Mouse (Mus musculus) forebrain, embryonic 12.5 days (tissue): Measurements from ENCODE around the gene 4930519P11Rik. TPM values are rescaled to one million over a fixed set of nuclear protein-coding genes. Genes with fewer than 3 reads are reported as not detected.

Experiments used
- ATAC-seq: fragments of 200-750 bp; cut with Nextera tagmentation; 2 replicates; pipeline ENCODE4 v1.8.0; 2017; ENCODE audit warnings: moderate TSS enrichment; ENCODE audit not compliant: low FRiP score
- H3K27ac ChIP-seq: fragments of 300-500 bp; sonication (generic); 2 replicates; pipeline ENCODE4 v1.5.1; 2016; ENCODE audit warnings: mild to moderate bottlenecking
- H3K27me3 ChIP-seq: fragments of 300-500 bp; sonication (generic); 2 replicates; pipeline ENCODE4 v1.6.1; 2016; ENCODE audit warnings: mild to moderate bottlenecking
- H3K36me3 ChIP-seq: fragments of 300-500 bp; sonication (generic); replicated peaks from 2 replicates; pipeline ENCODE4 v1.6.1; 2016; ENCODE audit warnings: mild to moderate bottlenecking
- H3K4me1 ChIP-seq: fragments of 300-500 bp; sonication (generic); 2 replicates; pipeline ENCODE4 v1.6.1; 2016
- H3K4me2 ChIP-seq: fragments of 300-500 bp; sonication (generic); 2 replicates; pipeline ENCODE4 v1.6.1; 2016; ENCODE audit warnings: mild to moderate bottlenecking, moderate library complexity
- H3K4me3 ChIP-seq: fragments of 300-500 bp; sonication (generic); replicated peaks from 2 replicates; pipeline ENCODE4 v1.5.1; 2016; ENCODE audit warnings: mild to moderate bottlenecking
- H3K9ac ChIP-seq: fragments of 300-500 bp; sonication (generic); 2 replicates; pipeline ENCODE4 v1.6.1; 2016; ENCODE audit warnings: mild to moderate bottlenecking
- H3K9me3 ChIP-seq: fragments of 300-500 bp; sonication (generic); 2 replicates; pipeline ENCODE4 v1.6.1; 2016
- WGBS: fragments of 180-500 bp; shearing (Covaris S2); methylation state at CpG from one replicate; pipeline ENCODE4 v1.1.7; 2016; 5-methylcytosine and 5-hydroxymethylcytosine counted together
- polyA plus RNA-seq: library from polyadenylated mRNA; unstranded; fragments of >200 nt; fragmentation: Nextera tagmentation; extraction: Ambion mirVana; gene quantifications from 2 replicates; pipeline ENCODE4 v1.2.1, GENCODE M21; 2016

Gene 4930519P11Rik
- polyA plus RNA-seq, 1 experiment from 2014 or later, result not detected

GRCm38 (mm10) chr2:154593025-154593424, 20.2 kb downstream of the 4930519P11Rik start:
- no peaks in the 10 kb centered on the region for H3K36me3 ChIP-seq

DNA sequence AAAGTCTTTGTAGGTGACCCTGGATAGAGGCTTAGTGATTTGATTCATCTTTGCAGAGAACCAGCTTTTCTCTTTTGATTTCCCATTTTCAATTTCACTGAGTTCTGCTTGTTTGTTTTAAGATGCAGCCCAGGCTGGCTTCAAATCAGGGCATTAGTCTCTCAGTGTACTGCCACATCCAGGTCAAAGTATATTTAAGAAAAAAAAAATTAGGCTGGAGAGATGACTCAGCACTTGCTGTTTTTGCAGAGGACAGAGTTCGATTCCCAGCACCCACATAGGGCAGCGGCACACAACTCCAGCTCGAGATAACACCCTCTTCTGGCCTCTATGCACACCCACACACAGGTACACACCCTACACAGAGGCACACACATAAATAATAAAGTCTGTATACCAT, 22.0 kb downstream of the 4930519P11Rik start:
- Histone ChIP-seq H3K4me3 (no peak overlapping the region), H3K9ac (no peak overlapping the region), H3K36me3 (no peaks in the 10 kb centered on the region; the same call in 1 of the 2 replicates), H3K4me2 (no peak overlapping the region), H3K9me3 (0 out of 2 replicates have a peak, but pooled peaks cover 4% of the 10 kb centered on the region), H3K27me3 (no peaks in the 10 kb centered on the region), H3K4me1 (no peaks in the 10 kb centered on the region), H3K27ac (no peak overlapping the region)
- no peak for ATAC-seq
- WGBS, result 80% methylated on average over 3 of the region's 3 CpGs

More at GRCm38 (mm10) chr2:154593025-154593424, 20.2 kb downstream of the 4930519P11Rik start:
- Histone ChIP-seq H3K27ac (no peak overlapping the region), H3K9ac (no peak overlapping the region), H3K4me2 (no peak overlapping the region), H3K9me3 (0 out of 2 replicates have a peak, but pooled peaks cover 4% of the 10 kb centered on the region), H3K4me1 (no peaks in the 10 kb centered on the region), H3K27me3 (no peaks in the 10 kb centered on the region), H3K4me3 (no peak overlapping the region)
- no peak for ATAC-seq
- WGBS, result 71% methylated on average over 3 of the region's 3 CpGs

DNA sequence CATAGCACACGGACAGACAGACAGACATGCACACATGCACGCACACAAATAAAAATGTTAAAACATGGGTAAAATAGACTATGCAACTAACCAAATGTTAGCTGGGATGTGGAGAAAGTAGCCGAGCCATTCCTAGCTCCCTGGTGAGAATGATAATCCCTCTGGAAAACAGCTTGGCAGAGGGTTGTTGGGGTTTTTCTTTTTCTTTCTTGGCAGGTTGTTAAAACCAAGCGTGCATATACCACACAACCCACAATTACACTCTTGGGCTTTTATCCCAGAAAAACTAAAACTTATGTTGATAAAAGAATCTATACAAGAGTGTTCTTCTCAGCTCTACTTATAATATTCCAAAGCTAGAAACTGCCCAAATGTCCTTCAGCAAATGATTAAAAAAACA, 24.2 kb downstream of the 4930519P11Rik start:
- peaks cover 13% of the 10 kb centered on the region for H3K4me1 ChIP-seq
- no peaks in the 10 kb centered on the region; the same call in 1 of the 2 replicates for H3K36me3 ChIP-seq
- no peak overlapping the region for H3K27ac ChIP-seq
- 79% methylated on average over 4 of the region's 4 CpGs for WGBS
- H3K27me3 ChIP-seq, result no peaks in the 10 kb centered on the region
- H3K9ac ChIP-seq, result no peak overlapping the region
- H3K9me3 ChIP-seq, result 0 out of 2 replicates have a peak, but pooled peaks cover 4% of the 10 kb centered on the region
- no peak overlapping the region for H3K4me3 ChIP-seq
- ATAC-seq, result no peak
- no peak overlapping the region for H3K4me2 ChIP-seq

DNA sequence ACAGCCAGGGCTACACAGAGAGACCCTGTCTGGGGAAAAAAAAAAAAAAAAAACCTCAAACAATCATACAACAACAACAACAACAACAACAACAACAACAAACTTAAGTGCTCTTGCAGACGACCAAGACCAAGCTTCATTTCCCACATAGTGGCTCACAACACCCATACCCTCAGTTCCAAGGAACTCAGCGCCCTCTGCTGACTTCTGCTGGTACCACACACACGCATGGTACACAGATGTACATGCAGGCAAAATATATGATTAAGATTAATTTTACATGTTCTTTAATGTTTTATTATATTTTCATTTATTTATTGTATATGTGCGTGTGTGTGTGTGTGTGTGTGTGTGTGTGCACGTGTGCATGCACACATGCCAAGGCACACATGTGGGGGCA, 26.8 kb downstream of the 4930519P11Rik start:
- Histone ChIP-seq H3K27ac (no peak overlapping the region), H3K36me3 (no peaks in the 10 kb centered on the region; the same call in 1 of the 2 replicates), H3K4me3 (no peak overlapping the region), H3K4me1 (peaks cover 16% of the 10 kb centered on the region), H3K4me2 (no peak overlapping the region), H3K9me3 (no peaks in the 10 kb centered on the region), H3K27me3 (0 out of 2 replicates have a peak, but pooled peaks cover 4% of the 10 kb centered on the region), H3K9ac (no peak overlapping the region)
- 0 out of 2 replicates have a peak, but pooled peaks have one; percentile 53 for ATAC-seq
- 74% methylated on average over 5 of the region's 5 CpGs for WGBS

- WGBS, result 71% methylated on average over 17 of the region's 17 CpGs
- Histone ChIP-seq H3K4me1 (peaks cover 16% of the 10 kb centered on the region), H3K4me2 (no peak overlapping the region), H3K27ac (peak overlapping the region; percentile 68), H3K9me3 (no peaks in the 10 kb centered on the region), H3K36me3 (no peaks in the 10 kb centered on the region; the same call in 1 of the 2 replicates), H3K4me3 (no peak overlapping the region), H3K9ac (no peak overlapping the region), H3K27me3 (0 out of 2 replicates have a peak, but pooled peaks cover 4% of the 10 kb centered on the region)
- no peak for ATAC-seq
Measured at GRCm38 (mm10) chr2:154584931-154585601, 28.2 kb downstream of the 4930519P11Rik start.

DNA sequence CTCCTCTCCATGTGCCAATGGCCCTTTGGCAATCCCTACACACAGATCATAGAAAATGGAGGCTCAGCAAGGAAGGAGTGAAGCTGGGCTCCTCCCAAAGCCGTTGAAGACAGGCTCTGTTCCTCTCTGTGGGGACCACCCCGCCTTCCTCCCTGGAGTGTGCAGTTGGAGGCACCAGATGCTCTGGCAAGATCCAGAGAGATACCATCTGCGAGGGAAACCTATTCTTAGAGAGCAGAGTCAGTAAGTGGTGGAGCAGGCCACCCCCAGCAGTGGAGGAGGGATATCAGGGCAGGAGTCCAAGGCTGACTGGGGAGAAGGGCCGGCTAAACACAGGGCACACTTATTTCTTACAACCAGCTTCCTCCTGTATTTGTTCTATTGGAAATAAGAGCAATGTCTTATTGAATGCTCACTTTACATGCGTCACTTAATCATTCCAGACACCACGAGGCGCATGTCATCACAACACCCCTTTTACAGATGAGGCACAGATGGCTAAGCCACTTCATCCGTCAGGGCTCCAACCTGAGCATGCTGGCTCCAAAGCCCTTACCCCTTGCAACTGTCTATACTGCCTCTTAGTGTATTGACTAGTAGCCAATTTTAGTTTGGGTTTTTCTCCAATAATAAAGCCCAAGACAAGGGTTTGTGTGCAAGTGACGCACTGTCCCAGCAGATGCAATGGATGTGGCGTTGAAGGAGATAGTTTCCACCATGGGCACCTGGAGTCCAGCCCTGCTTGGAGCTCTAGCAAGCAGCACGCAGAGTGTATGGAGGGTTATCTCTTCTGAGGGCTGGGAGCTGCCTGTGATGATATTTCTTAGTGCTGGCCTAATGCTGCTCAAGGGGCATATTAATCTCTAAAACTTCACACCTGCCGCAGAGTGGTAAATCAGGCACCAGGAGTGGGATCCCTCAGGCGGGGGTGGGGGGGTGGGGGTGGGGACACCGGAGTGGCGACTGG, 29.0 kb downstream of the 4930519P11Rik start:
- WGBS, result 63% methylated on average over 15 of the region's 15 CpGs
- Histone ChIP-seq H3K9me3 (no peaks in the 10 kb centered on the region), H3K4me2 (no peak overlapping the region), H3K36me3 (no peaks in the 10 kb centered on the region; the same call in 1 of the 2 replicates), H3K27me3 (0 out of 2 replicates have a peak, but pooled peaks cover 4% of the 10 kb centered on the region), H3K4me3 (no peak overlapping the region), H3K4me1 (peaks cover 16% of the 10 kb centered on the region), H3K9ac (no peak overlapping the region), H3K27ac (peak overlapping the region; percentile 68)
- ATAC-seq, result peak; percentile 79; the same call in 1 of the 2 replicates

- H3K4me1 ChIP-seq, result peaks cover 31% of the 10 kb centered on the region
- no peak overlapping the region for H3K9ac ChIP-seq
- H3K9me3 ChIP-seq, result no peaks in the 10 kb centered on the region
- H3K4me3 ChIP-seq, result no peak overlapping the region
- ATAC-seq, result no peak
- H3K4me2 ChIP-seq, result no peak overlapping the region
- WGBS, result 96% methylated on average over 1 of the region's 1 CpGs
- no peak overlapping the region for H3K27ac ChIP-seq
- no peaks in the 10 kb centered on the region; the same call in 1 of the 2 replicates for H3K36me3 ChIP-seq
- 0 out of 2 replicates have a peak, but pooled peaks cover 4% of the 10 kb centered on the region for H3K27me3 ChIP-seq
Measured at GRCm38 (mm10) chr2:154581421-154581820, 31.8 kb downstream of the 4930519P11Rik start.

GRCm38 (mm10) chr2:154580586-154580985, 32.7 kb downstream of the 4930519P11Rik start:
- Histone ChIP-seq H3K36me3 (no peaks in the 10 kb centered on the region), H3K27ac (no peak overlapping the region), H3K4me3 (no peak overlapping the region), H3K4me2 (no peak overlapping the region), H3K9me3 (no peaks in the 10 kb centered on the region), H3K9ac (no peak overlapping the region), H3K27me3 (0 out of 2 replicates have a peak, but pooled peaks cover 4% of the 10 kb centered on the region), H3K4me1 (peaks cover 33% of the 10 kb centered on the region)
- WGBS, result 90% methylated on average over 8 of the region's 8 CpGs
- ATAC-seq, result no peak

DNA sequence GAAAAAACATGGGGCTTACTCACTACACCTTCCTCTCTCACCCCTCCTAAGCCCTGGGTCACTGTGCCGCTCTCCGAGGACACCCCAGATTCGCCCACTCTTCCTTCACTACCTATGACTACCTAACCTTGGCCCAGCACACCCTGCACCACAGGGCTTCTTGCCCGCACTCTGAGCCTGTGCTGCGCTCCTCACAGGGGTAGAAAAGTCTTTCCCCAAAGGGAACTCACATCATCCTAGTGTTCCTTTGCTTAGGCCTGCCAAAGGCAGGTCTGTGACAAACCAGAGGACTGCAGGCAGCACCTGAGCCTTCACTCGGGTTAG, 35.5 kb downstream of the 4930519P11Rik start:
- Histone ChIP-seq H3K4me2 (no peak overlapping the region), H3K27me3 (no peaks in the 10 kb centered on the region), H3K9me3 (no peaks in the 10 kb centered on the region), H3K9ac (no peak overlapping the region; the same call in 1 of the 2 replicates), H3K4me3 (no peak overlapping the region), H3K27ac (peak overlapping the region; percentile 75), H3K4me1 (peaks cover 17% of the 10 kb centered on the region), H3K36me3 (no peaks in the 10 kb centered on the region)
- peak; percentile 30; the same call in 1 of the 2 replicates for ATAC-seq
- 68% methylated on average over 6 of the region's 6 CpGs for WGBS

DNA sequence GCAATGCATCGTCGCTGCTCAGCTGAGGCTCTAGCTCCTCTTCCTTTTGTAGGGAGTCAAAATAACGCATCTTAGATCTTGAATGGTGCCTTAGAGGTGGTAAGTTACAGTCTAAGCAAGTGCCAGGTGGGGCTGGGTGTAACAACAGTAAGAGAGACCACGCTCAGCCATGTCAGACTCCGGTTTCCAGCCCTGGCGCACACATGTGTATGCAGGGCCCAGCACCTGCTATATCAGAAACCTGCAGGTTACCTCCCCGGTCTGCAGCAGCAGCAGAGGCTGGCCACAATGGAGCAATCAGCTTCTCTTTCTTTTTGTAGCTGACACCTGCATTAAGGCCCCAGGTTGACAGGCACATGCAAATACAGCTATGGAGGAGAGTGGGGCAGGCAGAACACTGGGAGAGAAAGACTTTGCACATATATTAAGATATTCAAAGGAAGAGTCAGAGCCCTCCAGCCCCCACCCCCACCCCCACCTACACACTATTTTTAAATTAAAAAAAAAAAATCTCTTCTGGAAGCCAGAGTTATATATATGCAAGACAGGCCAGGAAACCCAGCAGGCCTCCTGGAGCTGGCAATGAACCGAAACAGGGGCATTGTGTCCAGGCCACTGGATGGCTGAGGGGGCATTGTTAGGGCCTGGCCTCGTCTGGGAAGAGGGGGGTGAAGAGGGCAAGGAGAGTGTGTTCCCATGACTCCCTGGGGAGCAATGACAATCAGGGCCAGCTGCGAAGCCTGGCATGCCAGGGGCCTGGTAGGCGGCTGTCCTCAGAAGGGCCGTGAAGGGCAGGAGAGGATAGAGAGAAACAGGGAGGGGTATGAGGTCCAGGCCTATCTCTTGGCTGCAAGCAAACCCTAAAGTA, 36.1 kb downstream of the 4930519P11Rik start:
- Histone ChIP-seq H3K9ac (peak overlapping the region; percentile 38; the same call in 1 of the 2 replicates), H3K9me3 (no peaks in the 10 kb centered on the region), H3K36me3 (no peaks in the 10 kb centered on the region), H3K4me3 (no peak overlapping the region), H3K27me3 (no peaks in the 10 kb centered on the region), H3K4me1 (peaks cover 17% of the 10 kb centered on the region), H3K4me2 (no peak overlapping the region), H3K27ac (peak overlapping the region; percentile 75)
- WGBS, result 28% methylated on average over 12 of the region's 12 CpGs
- peak; percentile 55 for ATAC-seq

DNA sequence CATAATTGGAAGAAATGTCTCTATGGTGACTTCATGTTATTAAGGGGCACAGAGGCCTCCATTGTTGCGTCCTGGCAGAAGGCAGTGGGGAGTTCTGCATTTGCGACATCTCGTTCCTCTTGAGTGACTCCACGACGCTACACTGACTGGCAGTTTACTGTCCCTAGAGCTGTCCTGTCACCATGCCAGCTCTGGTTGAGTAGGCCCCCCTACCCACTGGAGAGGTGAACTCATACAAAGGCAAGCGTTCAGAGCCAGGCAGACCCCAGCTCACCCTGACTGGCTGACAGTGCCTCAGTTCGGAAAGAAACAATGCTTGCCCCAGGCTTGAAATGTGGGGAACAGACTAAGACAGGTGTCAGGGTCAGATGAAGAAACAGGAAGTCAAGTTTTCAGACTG, 39.0 kb downstream of the 4930519P11Rik start:
- Histone ChIP-seq H3K4me1 (peaks cover 27% of the 10 kb centered on the region), H3K9ac (no peak overlapping the region), H3K36me3 (no peaks in the 10 kb centered on the region), H3K4me3 (no peak overlapping the region), H3K4me2 (no peak overlapping the region), H3K27ac (no peak overlapping the region), H3K27me3 (no peaks in the 10 kb centered on the region), H3K9me3 (no peaks in the 10 kb centered on the region)
- WGBS, result 50% methylated on average over 7 of the region's 7 CpGs
- ATAC-seq, result no peak
